Mouse (Mus musculus) liver, postnatal 0 days (tissue): ENCODE results near the gene Pde1a.

Source experiments
- CTCF ChIP-seq: sonication (generic); IDR thresholded peaks from 2 replicates; pipeline ENCODE4 v1.5.1; 2016; ENCODE audit warnings: antibody characterized with exemption, low read depth
- EP300 ChIP-seq: IDR thresholded peaks from 2 replicates; pipeline ENCODE4 v1.6.1; 2016; ENCODE audit warnings: antibody characterized with exemption, low read depth, mild to moderate bottlenecking

DNA sequence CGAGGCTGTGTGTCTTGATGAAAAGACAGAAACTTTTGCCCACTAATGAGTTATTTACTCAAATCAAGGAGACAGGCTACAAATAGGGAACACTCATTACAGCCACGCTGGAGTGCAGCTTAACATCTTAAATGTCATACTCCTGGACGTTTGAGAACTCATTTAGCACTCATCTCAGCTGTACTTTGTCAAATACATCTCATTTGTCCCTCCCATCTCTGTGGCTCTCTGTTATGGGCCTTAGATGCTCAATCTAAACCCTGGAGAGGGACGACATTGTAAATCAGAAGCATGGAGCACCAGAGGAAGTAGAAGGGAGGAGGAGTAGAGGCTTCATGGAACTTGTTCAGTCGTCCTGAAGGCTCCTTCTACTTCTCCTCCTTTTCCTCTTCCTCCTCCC, 194.6 kb downstream of the Pde1a start:
- no peak for TF ChIP-seq EP300
- no peak for TF ChIP-seq CTCF
